Mouse (Mus musculus) urinary bladder, postnatal 36 days (tissue): ENCODE results near the gene Lars2.
A peak's percentile ranks its signal among the peaks of the same experiment; 100 is the strongest.
"Not testable (repeated sequence)": the region's sequence is repeated elsewhere in the genome, so short reads cannot be mapped to it uniquely, and the experiment has no call there.

ENCODE experiments used
- DNase-seq, 2 experiments: peaks; one replicate each; pipeline ENCODE4 v3.0.0; 2022; ENCODE audit warnings: low spot score in 2 of 2, mixed read lengths in 1 of 2

Lars2 gene

DNA sequence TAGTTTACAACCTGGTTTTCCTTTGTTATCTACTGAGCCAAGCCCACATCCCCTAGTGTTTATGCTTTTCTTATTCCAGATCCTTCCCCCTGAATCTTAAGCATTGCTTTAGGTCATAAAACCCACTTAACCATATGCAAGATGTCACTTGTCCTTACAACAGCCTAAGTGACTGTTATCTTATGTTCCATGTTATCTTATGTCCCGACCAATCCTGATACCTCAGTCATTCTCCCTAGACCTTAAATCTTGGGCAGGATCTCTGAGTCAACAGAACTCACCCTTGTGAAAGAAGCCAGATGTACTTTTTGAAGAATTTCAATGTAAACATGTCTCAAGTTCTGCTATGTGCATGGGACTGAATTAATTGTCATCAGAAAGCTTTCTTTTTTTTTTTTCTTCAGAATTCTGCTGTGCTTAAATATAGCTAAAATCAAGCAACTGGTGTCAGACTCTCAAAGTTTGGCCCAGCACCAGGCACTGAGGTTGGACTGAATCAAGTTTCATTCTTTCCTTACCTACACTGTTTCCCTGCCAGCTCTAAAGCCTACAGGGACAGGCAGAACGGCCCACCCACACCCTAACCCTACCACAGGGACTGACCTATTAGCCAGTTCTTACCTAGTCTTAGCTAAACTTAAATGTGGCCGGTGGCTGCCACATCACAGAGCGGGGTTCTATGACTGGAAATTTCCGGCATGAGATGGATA lies 24.6 kb downstream of the Lars2 start:
- DNase-seq = no peak

DNA sequence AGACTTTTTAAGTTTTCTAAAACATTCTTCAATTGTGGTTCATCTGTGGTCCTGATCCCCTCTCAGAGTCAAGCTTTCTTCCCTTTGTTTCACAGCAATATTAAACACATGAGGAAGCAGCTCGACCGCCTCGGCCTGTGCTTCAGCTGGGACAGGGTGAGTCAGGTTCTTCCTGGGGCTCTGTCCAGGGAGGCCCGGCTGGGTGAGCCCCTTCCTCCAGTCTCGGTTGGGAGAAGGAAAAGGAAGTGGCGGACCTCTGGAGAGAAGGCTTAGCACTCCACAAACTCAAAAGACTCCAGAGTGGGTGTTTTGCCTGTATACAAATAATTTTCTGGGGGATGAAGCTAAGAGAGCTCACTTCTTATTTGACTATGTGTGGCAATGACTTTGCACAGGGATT lies 28.1 kb downstream of the Lars2 start:
- DNase-seq = no peak

DNA sequence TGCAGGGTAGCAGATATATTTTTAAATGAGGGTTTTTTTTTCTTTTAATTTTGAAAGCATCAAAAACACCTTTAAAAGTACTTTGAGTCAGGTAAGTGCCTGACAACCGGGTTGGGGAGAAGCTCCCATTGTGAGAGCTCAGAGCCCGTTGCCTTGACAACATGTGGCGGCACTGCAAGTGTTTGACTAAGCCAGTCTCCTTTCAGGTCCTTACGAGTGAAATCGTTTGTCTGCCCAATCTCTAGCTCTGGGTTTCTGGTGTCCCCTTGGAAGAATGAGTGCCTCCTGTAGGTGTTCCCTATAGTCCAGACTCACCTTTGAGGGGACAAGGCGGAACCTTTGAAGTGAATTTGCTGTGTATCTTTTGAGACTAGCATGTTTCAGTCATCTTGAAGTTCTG lies 31.0 kb downstream of the Lars2 start:
- no peak for DNase-seq

DNA sequence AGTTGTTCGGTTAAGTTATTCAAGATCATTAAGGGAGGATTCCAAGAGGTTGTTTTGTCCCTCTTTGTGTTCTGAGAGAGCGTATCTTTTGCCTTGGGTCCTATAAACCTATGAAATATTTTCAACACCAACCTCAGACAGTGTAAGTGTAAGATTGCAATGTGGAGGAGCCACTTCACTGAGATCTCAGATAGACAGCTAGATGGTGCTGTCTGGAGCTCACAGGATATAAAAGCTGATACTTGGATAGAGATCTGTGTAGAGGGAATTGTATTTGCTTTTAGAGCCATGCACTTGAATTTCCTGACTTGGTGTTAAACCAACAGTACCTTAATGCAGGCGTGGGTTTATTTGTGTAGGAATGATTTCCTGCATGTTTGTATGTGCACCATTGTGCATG lies 35.5 kb downstream of the Lars2 start:
- no peak for DNase-seq

DNA sequence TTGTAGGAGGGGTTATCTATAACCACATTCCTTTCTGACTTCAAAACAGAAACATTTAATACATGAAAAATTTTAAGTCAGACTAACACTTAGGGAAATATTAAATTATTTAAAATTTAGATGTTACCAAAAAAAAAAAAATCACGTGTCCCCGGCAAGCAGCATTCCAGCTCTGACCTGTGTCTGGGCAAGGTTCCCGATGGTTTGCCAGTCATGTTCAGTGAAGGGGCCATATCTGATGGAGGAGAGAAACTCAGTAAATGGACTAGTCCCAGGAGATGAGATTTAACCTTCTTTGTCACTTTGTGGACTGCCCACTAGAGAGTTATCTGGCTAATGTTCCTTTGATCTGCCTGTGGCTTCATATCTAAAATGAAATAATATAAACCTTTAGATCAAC lies 36.3 kb downstream of the Lars2 start:
- no peak for DNase-seq

DNA sequence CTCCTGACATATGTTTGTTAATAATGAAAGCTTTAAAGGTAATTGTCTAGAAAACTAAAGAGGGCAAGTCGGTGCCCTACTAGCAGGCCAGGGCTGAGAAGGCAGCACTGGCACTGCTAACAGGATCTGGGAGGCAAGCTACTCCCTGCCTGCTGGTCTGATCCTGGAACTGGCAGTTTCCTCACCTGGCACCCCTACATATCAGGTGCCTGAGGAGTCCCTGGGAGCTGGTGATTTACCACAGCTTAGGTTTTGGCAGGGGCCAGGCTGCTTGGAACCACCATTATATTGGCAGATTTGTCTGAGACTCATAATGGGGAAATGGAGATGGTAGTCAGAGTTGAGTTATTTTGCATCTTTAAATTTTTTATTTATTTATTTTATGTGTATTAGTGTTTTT lies 38.5 kb downstream of the Lars2 start:
- DNase-seq = no peak

DNA sequence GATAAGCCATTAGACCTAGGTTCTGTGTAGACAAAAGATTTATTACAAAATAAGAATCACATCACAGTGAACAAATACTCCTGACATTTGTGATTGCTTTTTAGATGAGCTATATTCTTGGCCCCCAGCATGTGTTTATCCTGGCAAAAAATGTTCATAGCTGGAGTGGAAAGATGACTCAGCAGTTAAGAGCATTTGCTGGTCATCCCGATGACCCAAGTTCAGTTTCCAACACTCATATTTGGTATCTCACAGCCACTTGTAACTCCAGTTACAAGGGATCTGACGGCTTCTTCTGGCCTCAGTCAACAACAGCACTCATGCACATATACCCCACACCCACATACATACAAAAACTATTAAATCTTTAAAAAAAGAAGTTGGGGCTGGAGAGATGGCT lies 42.0 kb downstream of the Lars2 start:
- no peak for DNase-seq

DNA sequence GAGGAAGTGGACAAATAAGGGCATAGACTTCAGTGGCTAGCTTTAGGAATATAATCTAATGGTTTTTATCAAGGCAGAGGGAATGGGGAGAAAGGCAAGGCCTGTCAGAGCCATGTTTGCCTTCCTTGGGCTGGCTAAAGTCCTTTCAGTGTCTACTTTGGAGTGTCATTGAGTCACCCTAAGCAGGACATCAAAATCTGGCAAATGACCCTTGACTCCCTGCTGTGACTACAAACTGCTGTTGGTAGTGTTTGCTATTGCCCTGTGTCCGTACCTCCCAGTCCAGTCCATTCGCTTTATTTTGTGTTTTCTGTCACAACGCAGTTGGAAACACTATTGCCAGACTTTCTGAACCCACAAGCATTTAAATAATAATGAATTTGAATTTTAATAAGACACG lies 63.1 kb downstream of the Lars2 start:
- DNase-seq = no peak

DNA sequence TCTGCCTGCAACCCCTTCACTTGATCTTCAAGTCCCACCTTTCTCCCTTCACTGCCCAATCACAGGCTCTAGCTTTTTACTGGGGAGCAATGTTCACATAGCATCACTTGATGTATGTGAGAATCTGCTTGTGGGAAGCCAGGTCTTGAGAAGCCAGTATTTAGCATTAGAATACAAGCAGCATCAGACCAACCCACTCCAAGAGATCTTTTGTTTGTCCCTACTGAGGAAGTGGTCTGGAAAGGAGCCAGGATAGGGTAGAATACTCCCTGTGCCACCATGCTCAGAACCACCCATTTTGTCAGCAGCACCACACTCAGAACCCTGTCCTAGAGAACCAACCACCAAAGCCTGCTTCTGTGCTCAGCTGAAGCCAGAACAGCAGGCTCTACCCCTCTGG lies 64.2 kb downstream of the Lars2 start:
- no peak for DNase-seq

DNA sequence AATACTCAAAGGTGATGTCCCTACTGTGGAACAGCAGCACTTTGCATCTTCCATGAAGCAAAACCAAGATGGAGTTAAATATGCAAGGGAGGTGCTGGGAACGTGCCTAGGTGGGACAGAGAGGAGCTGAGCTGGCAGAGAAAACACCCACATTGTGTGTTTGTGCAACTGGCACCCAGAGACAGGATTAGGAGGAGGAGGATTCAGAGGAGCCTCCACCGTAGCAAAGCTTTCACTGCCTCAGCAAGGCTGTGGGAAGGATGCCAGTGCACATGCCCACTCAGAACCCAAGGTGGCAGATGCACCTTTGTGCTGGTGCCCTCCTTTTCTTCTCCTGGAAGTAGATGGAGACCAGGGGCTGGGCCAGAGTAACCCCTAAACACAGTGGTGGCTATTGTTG lies 71.5 kb downstream of the Lars2 start:
- DNase-seq = no peak

DNA sequence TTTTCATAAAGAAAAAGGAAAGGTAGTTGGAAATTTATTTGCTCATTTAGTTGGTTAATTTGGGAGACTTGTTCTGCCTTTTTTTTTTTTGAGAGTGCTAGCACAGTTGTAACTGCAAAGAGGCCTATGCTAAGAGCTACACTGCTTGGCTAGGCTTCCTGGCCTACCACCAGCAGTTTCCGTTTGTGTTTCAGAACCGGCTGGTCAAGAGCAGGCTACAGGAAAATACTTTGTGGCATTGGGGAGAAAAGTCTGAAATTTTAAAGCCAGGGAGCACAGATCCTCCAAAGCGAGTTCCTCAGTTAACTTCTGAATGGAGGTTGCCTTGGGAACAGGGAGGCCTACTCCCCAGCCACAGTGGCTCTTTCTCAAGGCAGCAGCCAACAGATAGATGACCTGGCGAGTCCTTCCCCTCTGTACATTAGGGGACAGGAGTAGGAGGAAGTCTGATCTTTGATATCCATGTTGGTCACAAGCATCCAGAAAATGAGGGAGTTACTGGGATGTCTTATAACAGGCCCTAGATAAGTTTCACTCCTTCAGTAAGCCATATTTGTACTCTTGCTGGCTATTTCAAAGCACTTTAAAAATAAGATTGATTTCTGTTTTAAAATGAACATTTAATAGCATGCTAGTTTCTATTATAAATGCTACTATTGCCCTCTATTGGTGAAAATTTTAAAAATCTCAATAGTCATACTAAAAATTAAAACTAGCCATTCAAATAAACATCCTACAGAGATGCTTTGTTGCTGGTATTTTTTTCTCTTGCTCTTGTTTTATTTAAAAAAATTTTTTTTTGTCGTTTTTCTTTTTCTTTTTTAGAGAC lies 73.7 kb downstream of the Lars2 start:
- DNase-seq = peak in 1 of 2 experiments; percentile 24

DNA sequence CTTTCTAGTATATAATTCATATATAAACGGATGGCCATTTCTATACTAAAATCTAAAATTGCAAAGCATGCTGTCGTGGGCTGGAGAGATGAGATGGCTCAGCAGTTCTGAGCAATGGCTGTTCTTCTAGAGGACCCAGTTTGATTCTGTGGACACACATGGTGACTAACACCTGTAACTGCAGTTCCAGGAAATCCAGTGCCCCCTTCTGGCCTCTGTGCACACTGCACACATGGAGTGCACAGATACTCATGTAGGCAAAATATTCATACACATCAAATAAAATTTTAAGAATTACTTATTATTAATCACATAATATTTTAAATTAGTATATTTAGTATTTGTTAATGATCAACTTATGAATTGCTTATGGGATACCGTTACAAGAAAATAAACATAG lies 80.4 kb downstream of the Lars2 start:
- DNase-seq = not testable (repeated sequence)

DNA sequence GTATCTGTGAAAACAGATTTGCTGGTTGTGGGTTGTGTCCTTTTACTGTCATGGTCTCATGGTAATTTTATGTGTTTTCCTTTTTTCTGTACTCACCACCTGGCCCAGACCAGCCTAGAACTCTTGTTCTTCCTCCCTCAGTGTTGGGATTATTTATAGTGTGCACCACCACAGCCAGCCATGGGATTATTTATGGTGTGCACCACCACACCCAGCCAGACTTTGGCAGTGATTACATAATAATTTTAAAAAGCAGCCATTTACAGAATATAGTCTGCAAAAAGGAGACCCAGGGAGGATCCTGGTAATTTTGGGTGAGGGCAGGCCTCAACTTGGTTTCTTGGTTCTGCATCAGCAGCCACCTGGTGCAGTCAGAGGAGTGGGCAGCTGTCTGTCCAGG lies 81.9 kb downstream of the Lars2 start:
- DNase-seq = no peak

DNA sequence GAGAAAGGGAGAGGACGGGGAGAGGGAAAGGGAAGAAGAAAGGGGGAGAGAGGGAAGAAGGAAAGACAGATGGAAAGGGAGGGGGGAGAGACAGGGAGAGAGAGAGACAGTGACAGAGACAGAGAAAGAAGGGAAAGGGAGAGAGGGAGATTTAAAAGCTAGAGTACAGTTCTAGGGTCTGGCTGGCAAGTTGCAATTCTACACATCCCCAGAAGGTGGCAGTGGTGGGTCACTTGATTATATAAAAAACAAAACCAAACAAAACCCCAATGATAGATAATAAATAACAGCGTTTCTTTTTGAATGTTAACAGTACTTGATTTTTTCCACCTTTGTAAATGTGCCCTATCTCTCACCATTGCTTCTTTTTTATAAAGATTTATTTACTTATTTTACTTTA lies 83.4 kb downstream of the Lars2 start:
- peak; percentile 48 to 49 for DNase-seq

DNA sequence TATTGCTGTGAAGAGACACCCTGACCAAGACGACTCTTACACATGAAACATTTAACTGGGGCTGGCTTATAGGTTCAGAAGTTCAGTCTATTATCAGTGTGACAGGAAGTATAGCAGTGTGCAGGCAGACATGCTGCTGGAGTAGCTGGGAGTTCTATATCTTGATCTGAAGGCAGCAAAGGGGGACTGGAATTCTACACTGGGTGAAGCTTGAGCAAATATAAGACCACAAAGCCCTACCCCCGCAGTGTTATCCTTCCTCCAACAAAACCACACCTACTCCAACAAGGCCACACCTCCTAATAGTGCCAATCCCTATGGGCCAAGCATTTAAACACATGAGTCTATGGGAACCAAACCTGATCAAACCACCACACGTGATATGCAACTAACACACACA lies 85.0 kb downstream of the Lars2 start:
- no peak for DNase-seq

DNA sequence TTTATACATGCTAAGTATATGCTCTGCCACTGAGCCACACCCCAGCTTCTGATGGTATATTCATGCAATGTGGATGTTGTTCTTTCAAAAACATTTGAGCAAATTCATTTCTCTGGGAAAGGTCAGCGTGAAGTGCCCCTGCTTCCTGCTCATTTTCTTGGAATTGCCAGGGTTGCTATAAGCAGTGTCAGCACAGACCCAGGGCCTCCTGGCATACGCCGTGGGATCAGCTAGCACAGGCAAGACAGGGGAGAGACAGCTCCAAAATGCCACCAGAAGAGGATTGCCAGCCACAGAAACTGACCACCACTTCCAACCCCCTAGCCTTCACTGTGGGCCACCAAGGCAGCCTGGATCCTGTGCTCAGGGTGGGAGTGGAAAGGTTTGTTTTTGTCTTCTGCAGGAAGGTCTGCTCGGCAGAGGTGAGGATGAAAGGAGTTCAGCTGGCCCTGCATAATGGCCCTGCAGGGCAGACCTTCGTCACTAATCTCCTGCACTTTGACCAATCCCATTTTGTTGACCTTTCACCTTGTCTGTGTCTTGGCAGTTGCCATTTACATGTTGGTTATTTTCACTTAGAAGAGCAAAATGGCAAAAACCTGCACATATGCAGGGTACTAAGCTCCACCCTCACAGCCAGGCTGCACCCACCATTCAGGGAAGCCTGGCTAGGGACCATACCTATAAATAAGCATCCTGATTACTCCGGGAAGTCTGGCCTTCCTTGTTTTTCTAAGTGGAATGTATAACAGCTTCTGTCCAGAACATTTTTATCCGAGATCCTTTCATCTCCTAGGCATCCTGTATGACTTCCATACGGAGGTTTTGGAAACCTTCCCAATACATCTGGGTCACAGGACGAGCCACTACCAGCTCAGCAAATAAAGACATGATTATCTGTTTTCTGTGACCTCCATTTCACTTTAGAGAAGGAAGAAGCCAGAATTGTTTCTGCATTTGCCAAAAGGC lies 90.2 kb downstream of the Lars2 start:
- DNase-seq = no peak

DNA sequence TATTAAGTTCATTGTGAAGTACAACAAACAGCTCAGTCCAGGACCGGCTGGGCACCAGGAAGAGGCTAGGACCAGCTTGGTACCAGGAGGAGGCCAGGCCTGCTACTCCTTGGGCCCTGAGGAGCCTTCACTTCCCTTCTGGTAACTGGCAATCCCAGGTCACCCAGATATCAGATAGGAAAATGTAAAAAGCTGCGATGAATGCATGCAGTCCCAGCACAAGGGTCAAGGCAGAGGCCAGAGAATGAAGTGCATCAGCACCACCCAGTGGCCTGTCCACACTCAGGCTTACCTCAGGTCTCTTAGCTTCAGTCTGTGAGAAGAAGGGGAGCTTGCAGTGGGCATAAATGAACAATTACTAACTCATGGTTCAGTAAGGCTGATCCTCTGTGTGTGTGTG lies 90.9 kb downstream of the Lars2 start:
- peak in 1 of 2 experiments; percentile 36 for DNase-seq

DNA sequence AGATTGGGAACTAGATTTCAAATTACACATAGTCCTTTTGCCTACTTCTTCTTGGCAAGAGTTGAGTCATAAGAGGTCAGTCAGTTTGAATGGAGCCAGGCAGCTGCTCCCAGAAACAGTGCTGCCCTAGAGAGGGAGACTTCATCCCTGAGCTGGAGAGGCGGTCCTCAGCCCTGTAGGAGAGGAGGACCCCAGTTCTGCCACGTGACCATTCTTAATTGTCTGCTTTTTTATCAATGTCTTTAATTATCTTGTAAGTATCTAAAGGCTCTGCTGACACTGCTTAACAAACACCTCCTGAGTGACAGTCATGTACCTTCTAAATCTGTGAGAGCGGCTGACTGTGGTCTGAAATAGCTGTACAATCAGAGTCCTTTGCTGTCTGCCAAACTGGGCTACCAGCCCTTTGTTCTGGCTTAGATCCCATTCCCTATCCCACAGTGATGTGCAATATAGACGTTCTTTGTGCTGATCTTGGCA lies 100.5 kb downstream of the Lars2 start:
- no peak for DNase-seq

DNA sequence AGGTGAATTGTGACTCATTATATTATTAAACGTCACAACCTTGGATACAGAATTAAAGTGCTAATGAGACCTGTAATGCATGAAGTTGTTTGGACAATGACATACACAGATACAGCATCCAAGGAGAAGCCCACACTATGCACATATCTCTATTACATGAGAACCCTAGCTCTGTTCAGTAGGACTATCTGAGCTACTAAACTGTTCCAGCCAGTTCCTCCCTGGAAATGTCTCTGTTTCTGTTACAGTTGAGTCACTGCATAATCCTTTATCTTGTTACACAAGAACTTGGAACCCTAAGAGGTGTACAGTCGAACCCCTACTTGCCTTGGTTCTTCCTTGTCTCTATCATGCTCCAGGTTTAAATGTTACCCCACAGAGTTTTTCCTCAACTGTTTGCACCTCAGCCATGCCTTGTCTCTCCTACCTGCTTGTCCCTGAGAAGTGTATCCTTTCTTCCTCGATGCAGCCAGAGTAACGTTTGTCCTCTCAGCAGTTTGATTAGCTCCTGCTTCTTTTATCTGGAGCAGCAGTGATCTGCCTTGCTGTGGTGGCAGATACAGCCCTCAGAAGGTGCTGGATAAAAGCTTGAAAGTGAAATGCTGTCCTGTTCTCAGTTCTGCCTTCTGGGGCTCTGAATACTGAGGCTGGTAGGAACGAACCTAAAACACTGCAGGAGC lies 101.8 kb downstream of the Lars2 start:
- DNase-seq = no peak

DNA sequence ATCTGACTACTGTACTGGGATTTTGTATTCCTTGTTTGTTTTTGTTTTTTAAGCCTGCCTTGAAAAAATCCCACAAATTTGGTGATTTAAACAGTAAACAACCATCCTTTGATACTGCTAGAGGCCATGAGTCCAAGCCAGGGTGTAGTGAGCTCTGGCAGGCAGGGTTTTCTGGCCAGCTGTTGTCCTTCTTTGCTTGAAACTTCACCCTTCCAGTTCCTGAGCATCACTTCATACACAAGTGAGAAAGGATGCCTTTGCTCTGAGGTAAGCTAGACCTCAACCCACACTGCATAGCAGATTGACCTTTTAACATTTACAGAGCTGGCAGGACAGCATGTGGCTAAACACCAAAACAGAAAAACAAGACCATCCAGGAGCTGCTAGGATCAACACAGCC lies 102.4 kb downstream of the Lars2 start:
- no peak for DNase-seq

DNA sequence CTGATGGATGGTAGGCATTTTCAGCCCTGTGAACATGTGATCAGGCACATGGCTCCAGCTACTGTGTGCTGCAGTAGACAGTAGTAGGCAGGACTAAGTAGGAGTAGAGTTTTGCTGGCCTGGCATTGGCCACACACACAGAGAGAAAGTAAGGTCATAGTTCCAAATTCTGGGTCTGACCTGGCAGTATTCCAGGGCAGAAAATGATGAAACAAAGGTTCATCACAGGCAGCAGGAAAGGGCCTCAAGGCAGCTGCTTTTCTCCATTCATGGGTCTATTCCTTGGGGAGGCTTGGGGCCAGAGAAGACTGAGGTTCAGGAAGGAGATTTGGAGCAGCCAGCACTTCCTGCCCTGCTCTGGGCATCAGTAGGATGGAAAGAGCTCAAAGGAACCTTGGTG lies 106.7 kb downstream of the Lars2 start:
- no peak for DNase-seq

DNA sequence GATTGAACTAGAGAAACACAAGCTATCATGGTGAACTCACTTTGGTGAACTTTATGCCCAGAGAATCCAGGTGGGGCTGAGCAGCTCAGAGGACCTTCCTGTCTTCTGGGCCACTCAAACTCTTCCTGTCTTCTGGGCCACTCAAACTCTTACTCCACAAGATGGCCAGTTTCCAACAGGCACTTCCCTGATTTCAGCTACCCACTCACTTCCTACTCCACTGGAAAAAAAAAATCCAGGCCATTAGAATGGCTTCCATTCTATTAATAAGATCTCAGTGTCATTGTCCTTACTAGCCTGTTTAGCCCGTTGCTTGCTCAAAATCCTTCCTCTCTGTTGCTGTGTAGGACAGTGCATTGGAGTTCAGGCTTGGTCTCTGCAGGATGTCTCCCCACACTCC lies 108.8 kb downstream of the Lars2 start:
- DNase-seq = no peak
